ENCODE assay signal across 14 mouse cellular contexts in the genomic region with DNA sequence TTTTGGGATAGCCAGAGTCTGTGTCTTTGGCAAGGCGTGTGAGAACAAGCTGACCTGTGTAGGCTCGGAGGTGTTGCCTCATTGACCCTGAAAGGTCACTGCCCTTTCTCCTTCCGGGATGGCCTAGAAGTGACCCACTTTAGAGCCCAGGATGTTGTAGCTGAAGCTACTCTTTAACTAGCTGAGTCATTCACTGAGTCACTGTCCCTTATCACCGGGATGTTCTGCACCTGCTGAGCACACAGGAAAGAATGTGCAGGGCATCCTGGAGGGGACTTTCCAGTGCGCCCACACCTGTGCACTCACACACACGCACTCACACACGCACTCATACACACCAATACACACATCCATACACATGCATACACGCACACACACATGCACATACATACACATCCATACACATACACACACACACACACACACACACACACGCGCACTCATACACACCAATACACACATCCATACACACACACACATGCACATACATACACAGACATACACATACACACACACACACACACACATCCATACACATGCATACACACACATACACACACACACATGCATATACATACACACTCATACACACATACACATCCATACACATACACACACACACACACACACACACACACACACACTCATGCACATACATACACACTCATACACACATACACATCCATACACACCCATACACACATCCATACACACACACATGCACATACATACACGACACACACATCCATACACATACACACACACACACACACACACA. TPM values are rescaled to one million over a fixed set of nuclear protein-coding genes. Genes with fewer than 3 reads are reported as not detected.
DNase-seq lines count a peak whose midpoint lies in the region; ATAC-seq and TF ChIP-seq lines count a peak whose summit lies in the region.
"Had no signal": no experiment of that assay in that cellular context is flagged by ENCODE, and none has a peak within 500 bp of the region (broad histone marks: within the 10 kb centered on the region; RNA-seq: fewer than 3 reads in every experiment).

No protein-coding gene starts in this region.

- no peak overlapping the region for H3K4me3 ChIP-seq in forebrain, embryonic 13.5 days
- no peak overlapping the region for H3K4me3 ChIP-seq in forebrain, embryonic 14.5 days (ENCODE audit: low read depth, low read length)
- H3K4me3 ChIP-seq in C2C12 (ENCODE audit: insufficient read depth, poor library complexity, severe bottlenecking) = no peak overlapping the region
- no peak overlapping the region for H3K4me3 ChIP-seq in kidney, adult 2 months (ENCODE audit: insufficient read depth, low read depth, low read length)
- no peak overlapping the region for H3K4me3 ChIP-seq in liver, embryonic 11.5 days (ENCODE audit: low read depth, low read length)
- H3K4me3 ChIP-seq: limb, embryonic 13.5 days had no signal

- no peak for TF ChIP-seq CTCF in C2C12 (IDR thresholded peaks at IDR 0.05; ENCODE audit: control insufficient read depth, insufficient read depth, insufficient read length)
- no peak for TF ChIP-seq CTCF in kidney, adult 2 months (conservative IDR thresholded peaks at IDR 0.05; ENCODE audit: insufficient read depth, insufficient read length, low read depth, low read length)

- 0 out of 2 replicates have a peak, but pooled peaks have one; percentile 40 for ATAC-seq in forebrain, embryonic 13.5 days
- ATAC-seq in forebrain, embryonic 14.5 days = no peak
- peak; percentile 67; the same call in 1 of the 2 replicates for ATAC-seq in liver, embryonic 11.5 days (replicated peaks; ENCODE audit: low FRiP score)

- no peaks in the 10 kb centered on the region for H3K4me1 ChIP-seq in forebrain, embryonic 13.5 days
- H3K4me1 ChIP-seq in forebrain, embryonic 14.5 days (ENCODE audit: control insufficient read depth, insufficient read depth, low read length) = no peaks in the 10 kb centered on the region
- H3K4me1 ChIP-seq in kidney, adult 2 months (ENCODE audit: control insufficient read depth, insufficient read depth, low read length) = 0 out of 2 replicates have a peak, but pooled peaks cover 5% of the 10 kb centered on the region
- no peaks in the 10 kb centered on the region for H3K4me1 ChIP-seq in liver, embryonic 11.5 days (replicated peaks; ENCODE audit: control insufficient read depth, insufficient read depth, low read length)

- no peaks in the 10 kb centered on the region for H3K27me3 ChIP-seq in forebrain, embryonic 13.5 days
- H3K27me3 ChIP-seq in forebrain, embryonic 14.5 days (replicated peaks; ENCODE audit: control insufficient read depth, insufficient read depth, low read length) = no peaks in the 10 kb centered on the region
- H3K27me3 ChIP-seq in C2C12 (ENCODE audit: control insufficient read depth, insufficient read depth, insufficient read length) = no peaks in the 10 kb centered on the region
- H3K27me3 ChIP-seq in kidney, adult 2 months (replicated peaks; ENCODE audit: control insufficient read depth, insufficient read depth, low read length) = no peaks in the 10 kb centered on the region
- H3K27me3 ChIP-seq in liver, embryonic 11.5 days (replicated peaks; ENCODE audit: control insufficient read depth, insufficient read depth, low read length) = no peaks in the 10 kb centered on the region
- H3K27me3 ChIP-seq: limb, embryonic 13.5 days had no signal

- DNase-seq in forebrain, embryonic 14.5 days (ENCODE audit: low spot score) = no peak
- DNase-seq in kidney, adult 2 months = peak; percentile 72
- no peak for DNase-seq in liver, embryonic 11.5 days (ENCODE audit: low spot score)
- DNase-seq in frontal cortex, postnatal 14 days (ENCODE audit: low spot score in 2 of 2) = no peak
- DNase-seq in T-cell, adult 2 months (ENCODE audit: low spot score) = no peak
- DNase-seq in layer of hippocampus, adult 11-12 months (ENCODE audit: low spot score) = no peak
- DNase-seq: adrenal gland, postnatal 25 days; cerebellum, adult 18-20 months; layer of hippocampus, adult 9-11 months; spleen, adult 18-20 months; thymus, postnatal 36 days had no signal

- H3K4me2 ChIP-seq in forebrain, embryonic 13.5 days = no peak overlapping the region
- no peak overlapping the region for H3K4me2 ChIP-seq in forebrain, embryonic 14.5 days (ENCODE audit: low read length)
- H3K4me2 ChIP-seq in liver, embryonic 11.5 days = no peak overlapping the region
- H3K4me2 ChIP-seq: limb, embryonic 13.5 days had no signal

- no peak overlapping the region for H3K9ac ChIP-seq in forebrain, embryonic 13.5 days
- H3K9ac ChIP-seq in forebrain, embryonic 14.5 days (ENCODE audit: low read length) = no peak overlapping the region
- no peak overlapping the region for H3K9ac ChIP-seq in liver, embryonic 11.5 days (ENCODE audit: low read depth, low read length)
- H3K9ac ChIP-seq: limb, embryonic 13.5 days had no signal

- H3K36me3 ChIP-seq in forebrain, embryonic 13.5 days (ENCODE audit: poor library complexity, severe bottlenecking) = no peaks in the 10 kb centered on the region
- no peaks in the 10 kb centered on the region for H3K36me3 ChIP-seq in forebrain, embryonic 14.5 days (ENCODE audit: control insufficient read depth, insufficient read depth, low read length)
- no peaks in the 10 kb centered on the region for H3K36me3 ChIP-seq in C2C12 (ENCODE audit: control insufficient read depth, insufficient read depth)
- no peaks in the 10 kb centered on the region for H3K36me3 ChIP-seq in kidney, adult 2 months (ENCODE audit: control insufficient read depth, insufficient read depth, low read length)
- no peaks in the 10 kb centered on the region for H3K36me3 ChIP-seq in liver, embryonic 11.5 days (ENCODE audit: control insufficient read depth, insufficient read depth, low read length)
- H3K36me3 ChIP-seq: limb, embryonic 13.5 days had no signal

- no peak for TF ChIP-seq POLR2A in kidney, adult 2 months (IDR thresholded peaks at IDR 0.05; ENCODE audit: low read depth, low read length)

- H3K9me3 ChIP-seq in forebrain, embryonic 13.5 days (replicated peaks) = no peaks in the 10 kb centered on the region
- no peaks in the 10 kb centered on the region for H3K9me3 ChIP-seq in forebrain, embryonic 14.5 days (replicated peaks; ENCODE audit: control insufficient read depth, low read length)
- H3K9me3 ChIP-seq in liver, embryonic 11.5 days (ENCODE audit: control insufficient read depth, low read length) = no peaks in the 10 kb centered on the region
- H3K9me3 ChIP-seq: limb, embryonic 13.5 days had no signal

- no peak overlapping the region for H3K27ac ChIP-seq in forebrain, embryonic 13.5 days
- no peak overlapping the region for H3K27ac ChIP-seq in forebrain, embryonic 14.5 days (ENCODE audit: low read depth, low read length)
- no peak overlapping the region for H3K27ac ChIP-seq in kidney, adult 2 months (ENCODE audit: insufficient read depth, low read depth, low read length)
- H3K27ac ChIP-seq in liver, embryonic 11.5 days (ENCODE audit: low read depth, low read length) = no peak overlapping the region
- H3K27ac ChIP-seq: limb, embryonic 13.5 days had no signal

- 79% methylated on average over 11 of the region's 11 CpGs for WGBS in forebrain, embryonic 13.5 days
- 78% methylated on average over 11 of the region's 11 CpGs for WGBS in forebrain, embryonic 14.5 days
- 53% methylated on average over 11 of the region's 11 CpGs for WGBS in kidney, adult 2 months
- WGBS in liver, embryonic 11.5 days = 77% methylated on average over 11 of the region's 11 CpGs

- H3ac ChIP-seq in C2C12 (ENCODE audit: control insufficient read depth, insufficient read length, low read depth) = no peak overlapping the region

- H3K79me3 ChIP-seq in C2C12 (ENCODE audit: low read depth) = no peaks in the 10 kb centered on the region

- H3K79me2 ChIP-seq in C2C12 (ENCODE audit: control insufficient read depth, insufficient read depth) = no peaks in the 10 kb centered on the region

TF ChIP-seq in C2C12, 6 proteins besides CTCF, POLR2A, EP300 and RAD21:
- peak; percentile 46 for TF ChIP-seq MYOD1 (IDR thresholded peaks at IDR 0.05; ENCODE audit: control insufficient read depth, insufficient read length, low read depth)
- TF ChIP-seq USF1 (IDR thresholded peaks at IDR 0.05; ENCODE audit: low read depth) = no peak

RNA-seq across cellular contexts. Expression of a gene that starts 36.2 kb away (rescaled TPM):
- not detected in 2 replicates for polyA plus RNA-seq in forebrain, embryonic 13.5 days (2015; fragmentation: Nextera tagmentation; extraction: Ambion mirVana)
- 0.25 and 0.34 TPM in 2 replicates for polyA plus RNA-seq in forebrain, embryonic 14.5 days (2014; fragmentation: Nextera tagmentation; extraction: Ambion mirVana)
- polyA plus RNA-seq in C2C12 (2012; fragmentation: generic; extraction: Trizol) = 0.47 TPM
- polyA plus RNA-seq in kidney, adult 2 months (2012; rRNA removed) = 22.7 and 32.7 TPM in 2 replicates
- 39.6 and 42.1 TPM in 2 replicates for polyA plus RNA-seq in liver, embryonic 11.5 days (2014; fragmentation: Nextera tagmentation; extraction: Ambion mirVana)

Comparison
In these comparisons a context has a peak if more than half of its experiments do, and no peak if none do; other contexts are left out.
1. RNA of a gene that starts 36.2 kb away (polyA plus RNA-seq): 39.6 to 42.1 TPM in liver, embryonic 11.5 days and 22.7 to 32.7 TPM in kidney, adult 2 months; 0.47 TPM in C2C12 (single experiment), 0.25 to 0.34 TPM in forebrain, embryonic 14.5 days and not detected in forebrain, embryonic 13.5 days; every median in the first group is over 10 times any median in the second.